Mouse (Mus musculus): Measurements from ENCODE around the gene Lbx2.
A peak's percentile ranks its signal among the peaks of the same experiment; 100 is the strongest.

The Lbx2 gene

GRCm38 (mm10) chr6:83070311-83071219, 15.6 kb upstream of the Lbx2 start:
- no peak for DNase-seq (ENCODE audit: low read depth, low spot score)

DNA sequence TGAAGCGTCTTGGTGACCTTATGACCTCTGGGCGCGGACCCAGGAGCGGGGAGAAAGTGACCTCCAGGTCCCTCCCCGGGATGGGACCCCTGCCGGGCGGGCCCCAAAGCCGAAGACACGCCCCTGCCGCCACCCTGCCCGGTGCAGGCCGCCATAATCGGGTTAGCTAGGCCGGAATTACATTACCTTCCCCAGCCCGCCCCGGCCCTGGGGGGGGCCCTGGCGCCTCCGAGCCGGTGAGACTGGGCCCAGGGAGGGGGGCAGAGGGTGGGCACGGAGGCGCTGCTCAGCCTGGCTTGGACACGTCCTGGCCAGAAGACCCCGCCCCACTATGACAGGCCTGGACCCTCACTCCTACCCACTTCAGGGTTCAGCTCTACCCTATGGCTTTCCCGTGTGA, 14.9 kb upstream of the Lbx2 start:
- DNase-seq (ENCODE audit: low read depth, low spot score): no peak

DNA sequence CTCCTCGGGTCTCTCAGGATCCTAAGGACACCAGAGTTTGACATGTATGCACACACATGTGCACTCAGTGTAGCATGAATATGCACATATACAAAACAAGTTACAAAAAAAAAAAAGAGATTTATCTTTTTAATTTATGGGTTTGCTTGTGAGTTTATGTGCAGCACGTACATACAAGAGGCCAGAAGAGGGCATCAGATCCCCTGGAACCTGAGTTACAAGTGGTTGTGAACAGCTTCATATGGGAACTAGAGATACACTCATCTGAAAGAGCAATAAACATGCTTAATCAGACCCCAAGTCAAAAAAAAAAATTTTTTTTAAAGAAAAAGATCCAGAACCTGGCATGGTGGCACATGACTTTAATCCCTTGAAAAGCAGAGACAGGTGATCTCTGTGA, 11.2 kb upstream of the Lbx2 start:
- DNase-seq (ENCODE audit: low read depth, low spot score): no peak

DNA sequence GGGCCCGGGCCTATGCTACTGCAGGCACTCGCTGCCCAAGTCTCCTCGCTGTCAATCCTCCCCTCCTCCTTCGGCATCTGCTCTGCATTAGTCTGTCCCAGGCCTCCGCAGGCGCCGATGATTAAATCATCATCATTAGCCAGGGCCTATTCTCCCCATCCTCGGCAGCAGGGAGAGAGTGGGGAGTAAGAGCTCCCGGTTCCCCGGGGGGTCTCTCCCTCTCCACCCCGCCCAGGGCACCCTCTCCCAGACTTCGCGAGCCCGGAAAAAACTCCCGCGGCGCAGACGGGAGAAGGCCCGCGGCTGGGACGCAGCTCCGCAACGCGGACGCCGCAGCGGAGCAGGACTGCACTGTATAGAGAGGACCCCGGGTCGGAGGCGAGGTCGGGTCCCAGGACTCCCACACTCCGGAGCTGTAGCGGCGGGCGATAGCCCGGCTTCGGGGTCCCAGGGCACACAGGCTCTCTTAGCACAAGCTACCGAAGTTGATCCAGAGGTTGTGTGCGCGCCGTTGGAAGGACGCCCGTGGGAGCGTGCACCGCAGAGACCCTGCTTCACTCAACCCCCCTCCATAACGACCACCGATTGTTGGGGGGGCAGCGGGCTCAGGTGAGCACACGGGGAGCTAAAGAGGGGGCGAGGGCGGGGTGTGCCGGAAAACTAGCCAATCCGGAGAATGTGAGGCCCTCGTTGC, 8.4 kb upstream of the Lbx2 start, which contains the start of gene Pcgf1:
TSS of gene Pcgf1 (plus strand) at position 240 of the 694 bp plus-strand sequence.
- no peak for DNase-seq (ENCODE audit: low read depth, low spot score)

DNA sequence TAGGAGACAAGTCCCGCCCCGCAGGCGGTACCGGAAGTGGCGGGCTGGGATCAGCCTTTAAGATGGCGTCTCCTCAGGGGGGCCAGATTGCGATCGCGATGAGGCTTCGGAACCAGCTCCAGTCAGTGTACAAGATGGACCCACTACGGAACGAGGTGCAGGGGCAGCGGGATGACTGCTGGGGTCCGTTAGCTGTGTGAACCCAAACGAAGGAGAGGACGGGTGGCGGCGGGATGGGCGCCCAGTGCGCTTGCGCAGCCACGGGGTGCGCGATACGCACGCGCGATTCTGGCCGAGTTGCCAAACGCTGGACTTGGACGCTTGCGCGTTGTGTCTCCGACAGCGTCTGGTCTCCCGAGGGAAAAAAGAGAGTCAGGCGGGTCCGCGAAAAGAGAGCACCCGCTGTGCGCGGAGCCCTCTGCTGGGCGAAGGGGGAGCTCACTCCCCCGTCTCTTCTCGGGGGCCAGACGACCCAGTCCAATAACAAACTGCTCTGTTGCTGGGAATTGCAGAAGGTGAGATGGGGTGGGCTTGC, 7.8 kb upstream of the Lbx2 start:
- peak; percentile 99 for DNase-seq (ENCODE audit: low read depth, low spot score)

- DNase-seq (ENCODE audit: low read depth, low spot score): no peak
Measured at GRCm38 (mm10) chr6:83080210-83080609, 6.0 kb upstream of the Lbx2 start.

DNA sequence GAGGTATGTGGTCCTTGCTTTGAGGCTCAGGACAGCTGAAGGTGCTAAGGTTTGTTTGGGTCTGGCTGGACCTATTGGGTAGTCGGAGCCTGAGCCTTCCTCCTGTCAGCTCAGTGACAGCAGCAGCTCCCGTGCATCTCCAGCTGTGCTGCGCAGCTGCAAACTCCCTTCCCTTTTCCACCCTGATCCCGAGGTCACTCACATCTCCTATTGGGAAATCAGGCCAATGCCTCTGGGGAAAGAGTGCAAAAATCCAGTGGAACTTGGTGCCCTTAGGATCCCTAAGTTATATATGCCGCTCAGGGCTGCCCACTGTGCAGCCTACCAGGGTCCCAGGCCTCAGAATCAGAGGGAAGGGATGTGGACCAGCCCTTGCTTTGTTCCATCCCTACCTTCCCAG, 2.7 kb upstream of the Lbx2 start:
- no peak for DNase-seq (ENCODE audit: low read depth, low spot score)

- DNase-seq (ENCODE audit: low read depth, low spot score): no peak
Measured at GRCm38 (mm10) chr6:83084477-83084876, 1.7 kb upstream of the Lbx2 start.

DNA sequence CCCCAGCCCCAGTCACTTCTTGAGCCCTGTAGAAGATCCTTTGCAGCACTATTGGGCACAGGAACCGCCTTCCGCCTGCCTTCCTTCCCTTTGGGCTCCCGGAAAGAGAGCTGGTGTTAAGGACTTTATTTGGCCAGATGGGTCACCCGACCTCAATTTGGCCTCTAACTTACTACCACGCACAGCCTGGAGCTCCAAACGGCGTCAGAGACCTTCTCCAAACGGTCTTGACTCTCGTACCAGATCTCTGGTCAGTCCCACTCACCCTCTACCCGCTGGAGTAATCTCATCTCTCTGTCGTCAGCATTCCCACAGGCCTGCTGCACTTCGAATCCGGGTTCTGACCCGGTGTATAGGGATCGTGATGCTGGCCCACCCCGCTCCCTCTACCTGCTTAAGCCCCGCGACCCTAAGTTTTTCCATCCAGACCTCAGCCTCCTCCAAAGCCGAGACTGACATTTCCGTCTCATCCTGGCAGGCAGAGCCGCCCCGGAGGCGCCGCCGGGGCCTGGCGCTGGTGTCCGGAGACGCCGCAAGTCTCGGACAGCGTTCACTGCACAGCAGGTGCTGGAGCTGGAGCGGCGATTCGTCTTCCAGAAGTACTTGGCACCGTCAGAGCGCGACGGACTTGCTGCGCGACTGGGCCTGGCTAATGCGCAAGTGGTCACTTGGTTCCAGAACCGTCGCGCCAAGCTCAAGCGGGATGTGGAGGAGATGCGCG, 1.2 kb downstream of the Lbx2 start:
- no peak for DNase-seq (ENCODE audit: low read depth, low spot score)

GRCm38 (mm10) chr6:83087926-83088260, 1.7 kb downstream of the Lbx2 start:
- no peak for DNase-seq (ENCODE audit: low read depth, low spot score)

- DNase-seq (ENCODE audit: low read depth, low spot score): no peak
Measured at GRCm38 (mm10) chr6:83092416-83093127, 6.4 kb downstream of the Lbx2 start.

GRCm38 (mm10) chr6:83095968-83096367, 9.8 kb downstream of the Lbx2 start:
- DNase-seq (ENCODE audit: low read depth, low spot score): no peak

GRCm38 (mm10) chr6:83098411-83098810, 12.2 kb downstream of the Lbx2 start:
- no peak for DNase-seq (ENCODE audit: low read depth, low spot score)

- DNase-seq (ENCODE audit: low read depth, low spot score): peak; percentile 70
Measured at GRCm38 (mm10) chr6:83101316-83101687, 15.1 kb downstream of the Lbx2 start, which contains the start of the genes Ccdc142 and Gm42688. Ccdc142 (plus strand) TSS chr6:83101601. Gm42688 (plus strand) TSS chr6:83101617.

GRCm38 (mm10) chr6:83101688-83102556, 15.8 kb downstream of the Lbx2 start:
- no peak for DNase-seq (ENCODE audit: low read depth, low spot score)

DNA sequence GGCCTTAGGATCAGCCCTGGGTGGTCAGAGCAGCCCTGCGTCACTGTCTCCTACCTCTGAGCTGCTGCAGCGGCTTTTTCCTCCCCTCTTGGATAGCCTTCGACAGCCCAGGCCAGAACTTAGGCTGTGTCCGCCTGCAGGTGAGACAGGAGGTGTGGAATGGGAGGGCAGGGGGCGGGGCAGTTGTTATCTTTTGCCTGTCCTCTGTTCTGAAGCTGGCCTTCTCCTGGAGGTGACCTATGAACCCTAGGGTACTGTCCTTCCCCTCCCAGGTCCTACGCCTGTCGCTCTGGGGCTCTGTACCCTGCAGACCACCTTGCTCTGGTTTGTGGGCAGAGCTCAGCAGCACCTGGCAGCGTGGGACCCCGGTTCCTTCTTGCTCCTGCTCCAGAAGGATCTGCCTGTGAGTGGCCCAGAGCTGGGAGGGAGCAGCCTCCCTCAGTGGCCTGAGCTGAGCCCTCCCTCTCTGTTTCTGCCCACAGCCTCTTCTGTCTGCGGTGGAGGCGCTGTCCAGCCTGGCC, 17.0 kb downstream of the Lbx2 start:
- DNase-seq (ENCODE audit: low read depth, low spot score): no peak

DNA sequence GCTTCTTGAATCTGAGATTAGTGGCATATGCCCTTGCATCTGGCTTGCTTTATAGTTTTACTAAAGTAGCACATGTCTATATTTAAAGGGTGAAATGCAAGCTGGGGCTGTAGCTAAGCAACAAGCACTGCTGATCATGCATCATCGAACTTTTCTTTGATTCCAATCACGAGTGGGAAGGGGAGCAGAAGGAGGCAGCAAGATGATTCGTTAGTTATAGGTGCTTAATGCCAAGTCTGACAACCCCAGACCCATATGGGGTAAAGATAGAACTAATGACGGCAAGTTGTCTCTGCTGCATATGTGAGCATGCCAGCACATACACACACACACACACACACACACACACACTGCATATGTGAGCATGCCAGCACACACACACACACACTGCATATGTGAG, 18.0 kb downstream of the Lbx2 start:
- DNase-seq (ENCODE audit: low read depth, low spot score): no peak

DNA sequence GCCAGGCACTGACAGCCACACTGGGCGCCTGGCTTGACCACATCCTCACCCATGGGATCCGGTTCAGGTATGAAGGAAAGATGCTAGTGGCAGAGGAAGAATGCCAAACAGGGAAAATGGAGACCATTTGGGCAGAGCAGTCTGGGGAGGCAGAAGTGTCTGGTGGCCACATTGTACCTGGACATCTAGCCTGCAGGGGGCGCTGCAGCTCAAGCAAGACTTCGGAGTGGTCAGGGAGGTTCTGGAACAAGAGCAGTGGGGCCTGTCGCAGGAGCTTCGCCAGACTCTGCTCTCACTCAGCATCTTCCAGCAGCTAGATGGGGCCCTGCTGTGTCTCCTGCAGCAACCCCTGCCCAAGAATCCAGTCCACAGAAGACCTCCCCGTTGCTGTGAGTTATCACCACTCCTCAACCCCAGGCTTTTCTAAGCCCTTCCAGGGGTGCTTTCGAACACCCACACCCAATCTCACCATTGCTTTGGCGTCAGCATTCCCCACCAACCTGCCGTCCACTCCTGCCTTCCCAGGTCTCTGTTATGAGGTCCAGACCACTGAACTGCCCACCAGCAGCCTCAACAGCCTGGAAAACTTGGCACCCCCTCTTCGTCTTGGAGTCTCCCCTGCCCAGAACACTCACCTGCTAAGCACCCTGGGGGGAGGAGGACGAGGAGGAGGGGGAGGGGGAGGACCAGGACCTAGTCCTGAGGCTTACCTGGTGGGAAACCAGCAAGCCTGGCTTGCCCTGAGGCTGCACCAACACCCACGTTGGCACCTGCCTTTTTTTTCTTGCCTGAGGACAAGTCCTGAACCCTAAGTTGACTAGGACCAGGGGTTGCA, 21.6 kb downstream of the Lbx2 start:
- DNase-seq (ENCODE audit: low read depth, low spot score): no peak
